Mouse (Mus musculus): ENCODE measurements at regions not wholly inside any gene's neighbourhood (a gene's known extent, or its start where the extent isn't known, plus 50 kb on each side); places are given as distances from the start of the nearest gene placed in this dataset.

GRCm38 (mm10) chr11:24349967-24350643 is 272.2 kb downstream of the Bcl11a start:
- TF ChIP-seq FLI1 (IDR thresholded peaks at IDR 0.05; ENCODE audit: low read length), result no peak
- no peak for TF ChIP-seq GATA1 (IDR thresholded peaks at IDR 0.05; ENCODE audit: borderline replicate concordance, low read length)

Data from megakaryocyte, embryonic 14.5 days (primary cell).